Mouse (Mus musculus) forebrain, embryonic 12.5 days (tissue): Measurements from ENCODE around the gene Ntn5. TPM values are rescaled to one million over a fixed set of nuclear protein-coding genes. Genes with fewer than 3 reads are reported as not detected.
A peak's percentile ranks its signal among the peaks of the same experiment; 100 is the strongest.

Source experiments
- ATAC-seq: fragments of 200-750 bp; cut with Nextera tagmentation; 2 replicates; pipeline ENCODE4 v1.8.0; 2017; ENCODE audit warnings: moderate TSS enrichment; ENCODE audit not compliant: low FRiP score
- H3K27ac ChIP-seq: fragments of 300-500 bp; sonication (generic); 2 replicates; pipeline ENCODE4 v1.5.1; 2016; ENCODE audit warnings: mild to moderate bottlenecking
- H3K27me3 ChIP-seq: fragments of 300-500 bp; sonication (generic); 2 replicates; pipeline ENCODE4 v1.6.1; 2016; ENCODE audit warnings: mild to moderate bottlenecking
- H3K36me3 ChIP-seq: fragments of 300-500 bp; sonication (generic); replicated peaks from 2 replicates; pipeline ENCODE4 v1.6.1; 2016; ENCODE audit warnings: mild to moderate bottlenecking
- H3K4me1 ChIP-seq: fragments of 300-500 bp; sonication (generic); 2 replicates; pipeline ENCODE4 v1.6.1; 2016
- H3K4me2 ChIP-seq: fragments of 300-500 bp; sonication (generic); 2 replicates; pipeline ENCODE4 v1.6.1; 2016; ENCODE audit warnings: mild to moderate bottlenecking, moderate library complexity
- H3K4me3 ChIP-seq: fragments of 300-500 bp; sonication (generic); replicated peaks from 2 replicates; pipeline ENCODE4 v1.5.1; 2016; ENCODE audit warnings: mild to moderate bottlenecking
- H3K9ac ChIP-seq: fragments of 300-500 bp; sonication (generic); 2 replicates; pipeline ENCODE4 v1.6.1; 2016; ENCODE audit warnings: mild to moderate bottlenecking
- H3K9me3 ChIP-seq: fragments of 300-500 bp; sonication (generic); 2 replicates; pipeline ENCODE4 v1.6.1; 2016
- WGBS: fragments of 180-500 bp; shearing (Covaris S2); methylation state at CpG from one replicate; pipeline ENCODE4 v1.1.7; 2016; 5-methylcytosine and 5-hydroxymethylcytosine counted together
- polyA plus RNA-seq: library from polyadenylated mRNA; unstranded; fragments of >200 nt; fragmentation: Nextera tagmentation; extraction: Ambion mirVana; gene quantifications from 2 replicates; pipeline ENCODE4 v1.2.1, GENCODE M21; 2016

The Ntn5 gene
- polyA plus RNA-seq, 1 experiment from 2014 or later, result 0.23 TPM

DNA sequence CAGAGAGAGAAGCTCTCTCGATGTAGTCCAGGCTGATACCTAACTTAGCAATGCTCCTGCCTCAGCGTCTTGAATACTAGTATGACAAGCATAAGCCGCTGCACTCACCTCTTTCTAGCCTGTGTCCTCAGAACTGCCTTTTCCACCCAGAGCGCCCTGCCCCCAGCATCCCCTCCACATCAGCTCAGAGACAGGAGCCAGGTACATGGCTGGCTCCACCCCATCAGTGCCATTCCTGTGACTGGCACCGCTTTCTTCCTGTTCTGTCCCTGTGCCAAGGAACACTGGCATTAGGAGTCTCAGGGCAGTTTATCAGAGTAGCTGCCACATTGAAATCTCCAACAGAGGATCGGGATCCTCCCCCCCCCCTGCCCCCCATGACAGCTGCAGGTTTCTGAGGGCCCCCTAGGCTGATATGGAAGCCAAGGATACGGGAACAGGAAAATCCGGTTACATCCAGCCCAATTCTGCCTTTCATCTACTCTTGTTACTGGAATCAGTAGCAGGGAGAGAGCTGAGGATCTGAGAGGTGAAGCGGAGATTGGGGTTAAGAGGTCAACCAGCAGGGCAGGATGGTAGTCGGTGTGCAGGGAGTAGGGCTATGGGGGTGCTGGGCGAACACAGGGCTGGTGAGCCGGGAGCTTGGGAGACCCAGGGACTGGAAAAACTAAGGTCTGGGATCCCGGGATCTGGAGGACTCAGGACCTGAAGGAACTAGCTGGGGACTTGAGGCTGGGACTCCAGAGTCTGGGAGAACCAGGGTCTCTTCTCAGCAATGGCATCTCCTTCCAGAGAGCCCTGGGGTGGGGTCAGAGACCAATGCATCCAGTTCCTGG lies 18.3 kb upstream of the Ntn5 start:
- no peak for ATAC-seq
- no peaks in the 10 kb centered on the region for H3K4me1 ChIP-seq
- H3K36me3 ChIP-seq, result no peaks in the 10 kb centered on the region
- no peaks in the 10 kb centered on the region for H3K9me3 ChIP-seq
- peaks cover 4% of the 10 kb centered on the region; the same call in 1 of the 2 replicates for H3K27me3 ChIP-seq
- no peak overlapping the region for H3K27ac ChIP-seq
- H3K4me3 ChIP-seq, result no peak overlapping the region
- 61% methylated on average over 13 of the region's 13 CpGs for WGBS
- no peak overlapping the region for H3K4me2 ChIP-seq
- no peak overlapping the region for H3K9ac ChIP-seq

DNA sequence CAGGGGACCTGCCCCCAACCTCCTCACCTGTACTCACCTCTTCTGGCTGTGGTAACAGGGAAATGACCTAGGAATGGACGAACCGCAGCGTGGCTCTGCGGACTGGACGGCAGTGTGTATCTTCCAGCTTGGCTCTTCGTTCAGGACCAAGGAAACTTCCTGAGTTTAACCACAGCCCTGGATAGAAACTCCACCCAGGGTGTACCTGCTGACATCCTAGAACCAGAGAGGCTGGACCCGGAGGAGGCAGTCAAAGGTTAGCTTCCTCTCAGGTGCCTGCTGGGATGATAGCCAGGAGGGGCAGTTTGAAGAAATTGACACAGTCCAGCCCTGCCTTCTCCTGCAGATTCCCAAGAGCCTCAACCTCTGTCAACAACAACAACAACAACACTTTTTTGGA lies 17.7 kb upstream of the Ntn5 start, which contains the start of gene Fut2:
Fut2 (minus strand) TSS at position 234 of the 400 bp plus-strand sequence.
- Histone ChIP-seq H3K9me3 (no peaks in the 10 kb centered on the region), H3K36me3 (no peaks in the 10 kb centered on the region), H3K9ac (no peak within 1 kb of the TSS), H3K4me2 (no peak within 1 kb of the TSS), H3K4me1 (no peaks in the 10 kb centered on the region), H3K27me3 (peaks cover 4% of the 10 kb centered on the region; the same call in 1 of the 2 replicates), H3K4me3 (no peak within 1 kb of the TSS), H3K27ac (no peak within 1 kb of the TSS)
- ATAC-seq, result no peak
- 86% methylated on average over 7 of the region's 7 CpGs for WGBS

DNA sequence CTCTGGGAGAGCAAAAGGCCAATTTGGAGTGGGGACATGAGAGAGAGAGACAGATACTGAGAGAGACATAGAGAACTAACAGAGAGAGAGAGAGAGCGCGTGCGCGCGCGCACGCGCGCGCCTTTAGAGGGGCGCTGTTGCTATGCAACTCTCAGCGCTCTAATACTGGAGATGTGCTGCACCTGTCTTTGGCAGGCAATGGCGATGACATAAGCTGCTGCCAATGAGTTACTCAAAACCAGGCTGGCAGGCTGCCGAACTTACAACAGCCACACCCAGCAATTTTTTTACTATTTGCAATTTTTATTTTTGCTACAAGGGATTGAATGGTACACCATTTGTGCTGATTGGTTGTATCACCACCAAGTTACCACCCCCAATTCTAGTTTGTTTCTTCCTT lies 16.1 kb upstream of the Ntn5 start:
- Histone ChIP-seq H3K9ac (no peak overlapping the region), H3K4me1 (no peaks in the 10 kb centered on the region), H3K9me3 (no peaks in the 10 kb centered on the region), H3K4me2 (no peak overlapping the region), H3K36me3 (no peaks in the 10 kb centered on the region), H3K27ac (no peak overlapping the region), H3K27me3 (peaks cover 4% of the 10 kb centered on the region; the same call in 1 of the 2 replicates), H3K4me3 (no peak overlapping the region)
- 64% methylated on average over 14 of the region's 14 CpGs for WGBS
- ATAC-seq, result no peak

DNA sequence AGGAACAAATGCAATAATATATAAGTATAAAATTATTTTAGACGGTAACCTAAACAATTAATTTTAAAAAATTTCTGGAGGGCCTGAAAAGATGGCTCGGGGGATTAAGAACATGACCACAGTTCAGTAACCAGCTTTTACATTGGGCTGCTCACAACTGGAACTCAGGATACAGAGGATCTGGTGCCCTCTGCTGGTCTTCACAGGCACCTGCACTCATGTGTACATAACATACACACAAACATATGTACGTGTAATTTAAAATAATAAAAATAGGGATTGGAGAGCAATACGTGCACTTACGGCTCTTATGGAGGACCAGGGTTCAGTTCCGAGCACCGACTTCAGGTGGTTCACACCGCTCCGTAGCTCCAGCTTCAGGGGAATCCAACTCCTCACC lies 14.9 kb upstream of the Ntn5 start:
- Histone ChIP-seq H3K9ac (no peak overlapping the region), H3K36me3 (no peaks in the 10 kb centered on the region), H3K4me2 (no peak overlapping the region), H3K4me1 (no peaks in the 10 kb centered on the region), H3K9me3 (no peaks in the 10 kb centered on the region), H3K4me3 (no peak overlapping the region), H3K27me3 (0 out of 2 replicates have a peak, but pooled peaks cover 5% of the 10 kb centered on the region), H3K27ac (no peak overlapping the region)
- 97% methylated on average over 9 of the region's 9 CpGs for WGBS
- ATAC-seq, result no peak

DNA sequence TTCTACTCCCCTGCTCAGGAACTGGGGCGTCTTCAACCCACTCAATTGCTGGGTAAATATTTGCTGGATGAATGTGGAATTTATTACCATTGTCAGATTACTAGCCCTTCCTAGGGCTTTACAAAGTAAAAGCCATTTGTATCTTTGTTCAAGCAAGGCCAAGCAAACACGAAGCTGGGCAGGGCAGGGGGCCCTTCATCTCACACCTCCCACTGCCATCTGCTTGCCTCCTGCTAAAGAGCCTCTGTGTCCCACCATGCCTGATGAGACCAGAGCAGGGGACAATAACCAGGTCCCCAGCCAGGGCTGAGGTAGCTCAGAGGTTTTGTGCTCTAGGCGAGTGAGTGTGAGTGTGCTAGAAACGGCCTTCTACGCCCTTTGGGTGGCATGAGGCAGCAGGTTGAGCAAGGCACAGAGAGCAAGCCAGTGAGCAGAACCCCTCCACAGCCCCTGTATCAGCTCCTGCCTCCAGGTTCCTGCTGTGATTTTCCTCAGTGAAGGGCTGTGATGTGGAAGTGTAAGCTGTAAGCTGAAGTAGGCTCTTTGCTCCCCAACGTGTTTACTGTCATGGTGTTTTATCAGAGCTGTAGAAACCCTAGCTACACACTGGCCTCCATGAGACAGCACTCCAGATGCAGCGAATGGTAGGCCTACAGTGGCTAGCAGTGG lies 6.1 kb upstream of the Ntn5 start:
- ATAC-seq, result no peak
- 86% methylated on average over 7 of the region's 7 CpGs for WGBS
- H3K9ac ChIP-seq, result no peak overlapping the region
- H3K4me3 ChIP-seq, result no peak overlapping the region
- no peaks in the 10 kb centered on the region for H3K36me3 ChIP-seq
- H3K4me1 ChIP-seq, result peaks cover 5% of the 10 kb centered on the region
- peaks cover 10% of the 10 kb centered on the region; the same call in 1 of the 2 replicates for H3K27me3 ChIP-seq
- no peaks in the 10 kb centered on the region for H3K9me3 ChIP-seq
- H3K27ac ChIP-seq, result no peak overlapping the region
- no peak overlapping the region for H3K4me2 ChIP-seq

DNA sequence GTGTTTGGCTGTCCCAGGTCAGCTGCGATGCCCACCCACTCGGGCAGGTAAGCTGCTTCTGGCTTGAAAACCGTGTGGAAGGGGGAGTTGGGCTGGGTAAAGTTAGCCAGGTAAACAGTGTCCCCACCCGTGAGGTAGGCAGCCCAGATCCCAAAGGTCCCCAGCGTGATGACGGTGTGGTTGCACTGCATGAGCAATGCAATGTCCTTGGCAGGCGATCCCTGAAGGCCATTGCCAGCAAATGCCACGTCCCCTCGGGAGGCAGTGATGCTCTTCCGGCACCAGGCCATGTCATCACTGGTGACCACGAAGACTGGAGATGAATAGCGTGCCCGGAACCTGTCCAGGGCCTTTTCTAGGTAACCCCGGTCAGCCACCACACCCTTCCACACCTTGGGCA lies 5.3 kb upstream of the Ntn5 start:
- WGBS, result 94% methylated on average over 14 of the region's 14 CpGs
- Histone ChIP-seq H3K27me3 (peaks cover 9% of the 10 kb centered on the region; the same call in 1 of the 2 replicates), H3K4me3 (no peak overlapping the region), H3K9ac (no peak overlapping the region), H3K36me3 (no peaks in the 10 kb centered on the region), H3K4me1 (peaks cover 9% of the 10 kb centered on the region), H3K9me3 (no peaks in the 10 kb centered on the region), H3K27ac (no peak overlapping the region), H3K4me2 (no peak overlapping the region)
- no peak for ATAC-seq

DNA sequence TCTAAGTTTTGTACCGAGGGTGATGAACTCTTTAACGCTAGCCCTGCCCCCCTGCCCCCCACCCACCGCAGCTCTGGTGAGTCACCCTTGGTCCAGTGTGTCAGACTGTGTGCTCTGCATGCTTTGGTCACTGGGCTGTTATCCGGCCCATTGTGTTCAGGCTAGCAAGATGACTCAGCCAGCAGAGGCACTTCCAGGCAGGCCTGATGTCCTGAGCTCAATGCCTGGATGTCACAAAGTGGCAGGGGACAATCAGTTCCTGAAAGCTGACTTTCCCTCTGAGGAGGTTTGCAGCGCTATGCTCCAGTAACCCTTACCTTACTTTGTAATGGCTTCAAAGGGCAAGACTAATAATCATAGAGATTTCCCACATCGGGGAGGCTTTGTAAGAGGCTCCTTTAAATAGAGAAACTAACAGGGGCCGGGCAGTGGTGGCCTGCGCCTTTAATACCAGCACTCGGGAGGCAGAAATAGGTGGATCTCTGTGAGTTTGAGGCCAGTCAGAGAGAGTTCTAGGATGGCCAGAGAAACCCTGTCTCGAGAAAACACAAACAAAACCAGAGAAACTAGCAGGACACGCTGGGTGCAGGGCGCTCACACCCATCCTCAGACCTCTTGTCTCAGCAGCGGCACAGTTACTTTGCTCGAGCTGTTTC lies 3.7 kb upstream of the Ntn5 start:
- H3K9me3 ChIP-seq, result no peaks in the 10 kb centered on the region
- WGBS, result 68% methylated on average over 14 of the region's 14 CpGs
- H3K4me3 ChIP-seq, result no peak overlapping the region
- H3K27me3 ChIP-seq, result peaks cover 12% of the 10 kb centered on the region
- peaks cover 9% of the 10 kb centered on the region for H3K4me1 ChIP-seq
- H3K9ac ChIP-seq, result no peak overlapping the region
- ATAC-seq, result no peak
- H3K27ac ChIP-seq, result no peak overlapping the region
- H3K4me2 ChIP-seq, result no peak overlapping the region
- no peaks in the 10 kb centered on the region for H3K36me3 ChIP-seq

DNA sequence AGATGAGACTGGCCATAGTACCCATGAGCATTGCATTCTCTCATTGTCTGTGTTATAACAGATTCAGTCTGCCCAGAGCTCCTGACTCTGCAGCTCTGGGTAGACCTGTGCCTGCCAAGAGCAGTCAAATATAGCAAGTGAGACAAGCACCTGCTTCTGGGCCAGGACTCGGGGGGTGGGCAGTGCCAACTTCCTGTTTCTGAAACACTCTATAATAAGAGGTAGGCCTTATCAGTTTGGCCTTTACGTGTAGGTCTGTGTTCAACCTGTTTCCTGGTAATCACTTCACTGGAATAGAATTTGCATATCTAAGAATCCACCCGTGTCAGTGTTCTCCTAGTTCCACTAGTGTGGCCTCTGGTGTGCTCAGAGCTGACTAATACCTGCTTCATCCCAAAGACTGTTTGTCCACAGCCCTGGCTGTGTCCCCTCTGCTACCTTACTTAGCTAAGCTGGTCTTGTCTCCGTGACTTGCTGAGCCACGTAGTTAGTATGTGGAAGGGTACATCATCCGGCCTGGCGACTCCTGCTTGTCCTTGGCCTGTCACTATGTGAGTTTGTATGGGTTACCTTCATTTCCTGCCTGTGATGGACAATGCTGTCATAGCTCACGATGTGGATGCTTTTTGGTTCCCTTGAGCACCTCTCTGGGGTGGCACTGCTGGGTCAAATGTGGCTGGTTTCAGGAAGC lies 2.6 kb upstream of the Ntn5 start:
- no peak overlapping the region for H3K4me3 ChIP-seq
- no peaks in the 10 kb centered on the region for H3K9me3 ChIP-seq
- H3K4me1 ChIP-seq, result peaks cover 13% of the 10 kb centered on the region
- no peaks in the 10 kb centered on the region for H3K36me3 ChIP-seq
- H3K4me2 ChIP-seq, result no peak overlapping the region
- no peak overlapping the region for H3K9ac ChIP-seq
- no peak overlapping the region for H3K27ac ChIP-seq
- 91% methylated on average over 8 of the region's 8 CpGs for WGBS
- no peak for ATAC-seq
- peaks cover 20% of the 10 kb centered on the region for H3K27me3 ChIP-seq

DNA sequence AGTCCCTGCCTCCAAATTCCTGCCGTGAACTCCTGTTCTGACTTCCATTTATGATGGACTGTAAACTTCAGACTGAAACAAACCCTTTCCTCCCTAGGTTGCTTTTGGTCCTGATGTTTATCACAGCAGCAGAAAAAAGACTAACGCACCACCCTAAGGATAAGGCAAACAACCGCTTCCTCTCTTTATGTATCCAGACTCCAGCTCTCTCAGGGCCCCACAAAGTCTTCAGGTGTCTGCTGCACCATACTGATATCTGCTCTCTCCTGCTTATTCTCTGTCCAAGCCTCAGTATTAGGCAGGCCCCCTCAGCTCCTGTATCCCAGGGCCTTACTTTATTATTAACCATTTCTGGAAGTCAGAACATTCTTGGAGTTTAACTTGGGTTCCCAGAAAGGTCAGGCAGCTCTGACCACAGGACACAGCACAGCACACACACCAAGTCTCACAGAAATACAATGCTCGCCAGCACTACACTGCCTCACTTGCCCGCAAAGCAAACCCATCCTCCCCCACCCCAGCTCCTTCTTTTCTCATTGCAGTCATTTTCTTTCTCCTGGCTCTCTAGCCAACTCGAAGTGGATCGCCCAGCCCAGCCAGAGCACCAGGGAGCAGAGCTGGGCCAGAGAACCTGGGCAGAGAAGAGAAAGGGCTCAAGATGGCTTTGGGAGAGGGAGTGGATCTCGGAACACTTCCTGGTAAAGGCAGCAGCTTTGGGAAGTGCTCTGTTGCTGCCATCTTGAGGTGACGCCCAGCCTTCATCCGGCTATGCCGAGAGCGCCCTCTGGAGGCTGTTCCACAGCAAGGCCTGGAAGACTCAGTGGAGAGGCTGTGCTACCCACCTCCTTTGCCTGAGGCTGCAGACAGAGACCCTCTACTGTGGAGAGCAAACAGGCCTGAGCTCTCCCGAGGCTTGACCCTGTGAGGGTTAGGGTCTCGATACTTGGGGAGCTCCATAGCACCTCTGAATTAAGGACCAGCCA lies 1.4 kb upstream of the Ntn5 start:
- peak; percentile 87 for ATAC-seq
- Histone ChIP-seq H3K9me3 (no peaks in the 10 kb centered on the region), H3K4me3 (peak overlapping the region; percentile 21), H3K27me3 (peaks cover 21% of the 10 kb centered on the region), H3K9ac (no peak overlapping the region; the same call in 1 of the 2 replicates), H3K4me1 (peaks cover 15% of the 10 kb centered on the region), H3K36me3 (no peaks in the 10 kb centered on the region), H3K27ac (peak overlapping the region; percentile 71), H3K4me2 (peak overlapping the region; percentile 42)
- 29% methylated on average over 14 of the region's 14 CpGs for WGBS

DNA sequence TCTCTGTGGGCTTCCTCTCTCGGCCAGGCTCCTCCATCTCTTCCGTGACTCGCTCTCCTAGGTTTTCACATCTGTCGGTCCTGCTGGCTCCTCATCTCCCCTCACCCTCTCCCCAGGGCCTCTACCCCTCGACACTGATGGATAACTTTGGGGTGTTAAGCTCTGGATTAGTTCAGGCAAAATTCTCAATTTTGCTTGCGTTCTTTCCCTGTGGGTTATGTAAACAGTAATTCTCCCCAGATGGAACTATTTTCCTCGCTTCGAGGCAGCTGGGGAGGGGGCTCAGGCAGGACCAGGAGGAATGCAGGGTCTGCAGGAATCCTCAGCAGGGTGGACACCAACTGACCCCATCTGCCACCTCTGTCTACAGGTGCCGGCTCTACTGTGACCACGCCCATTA lies 2.0 kb downstream of the Ntn5 start:
- peaks cover 25% of the 10 kb centered on the region for H3K27me3 ChIP-seq
- H3K4me1 ChIP-seq, result peaks cover 15% of the 10 kb centered on the region
- H3K9me3 ChIP-seq, result no peaks in the 10 kb centered on the region
- H3K27ac ChIP-seq, result no peak overlapping the region
- no peak for ATAC-seq
- H3K4me3 ChIP-seq, result no peak overlapping the region
- no peak overlapping the region for H3K4me2 ChIP-seq
- H3K36me3 ChIP-seq, result no peaks in the 10 kb centered on the region
- H3K9ac ChIP-seq, result no peak overlapping the region
- WGBS, result 67% methylated on average over 10 of the region's 10 CpGs

DNA sequence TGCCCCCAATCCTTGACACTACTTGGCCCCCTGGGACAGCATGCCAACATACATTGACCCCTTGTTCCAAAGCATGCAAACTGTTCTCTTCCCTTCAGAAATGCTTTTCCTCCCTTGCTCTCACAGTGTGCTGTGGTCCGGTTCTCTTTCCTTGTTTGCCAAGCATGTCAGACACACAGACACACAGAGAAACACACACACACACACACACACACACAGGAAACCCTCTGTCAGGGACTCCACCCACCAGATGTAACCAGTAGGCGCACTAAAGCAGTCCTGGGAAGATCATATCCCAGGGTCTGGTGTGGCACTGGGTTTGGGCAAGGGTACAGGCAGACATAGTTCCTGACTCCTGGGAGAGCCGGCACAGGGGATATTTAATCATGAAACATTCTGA lies 3.0 kb downstream of the Ntn5 start:
- no peak for ATAC-seq
- H3K4me3 ChIP-seq, result no peak overlapping the region
- H3K4me2 ChIP-seq, result no peak overlapping the region
- no peak overlapping the region for H3K9ac ChIP-seq
- no peaks in the 10 kb centered on the region for H3K36me3 ChIP-seq
- WGBS, result 83% methylated on average over 3 of the region's 3 CpGs
- no peaks in the 10 kb centered on the region for H3K9me3 ChIP-seq
- peaks cover 25% of the 10 kb centered on the region for H3K27me3 ChIP-seq
- H3K4me1 ChIP-seq, result peaks cover 15% of the 10 kb centered on the region
- H3K27ac ChIP-seq, result no peak overlapping the region
